Mouse (Mus musculus) embryonic fibroblast, embryonic 13.5 days (primary cell): ENCODE measurements around the gene Gemin7. TPM values are rescaled to one million over a fixed set of nuclear protein-coding genes. Genes with fewer than 3 reads are reported as not detected.

Source experiments
- H3K27ac ChIP-seq: 2 replicates; pipeline ENCODE4 v1.5.1; 2012; ENCODE audit warnings: low read length, control low read depth, inconsistent platforms; ENCODE audit not compliant: insufficient read depth
- H3K4me1 ChIP-seq: 2 replicates; pipeline ENCODE4 v1.6.1; 2011; ENCODE audit warnings: low read length; ENCODE audit not compliant: control insufficient read depth, insufficient read depth
- H3K4me3 ChIP-seq: 2 replicates; pipeline ENCODE4 v1.5.1; 2011; ENCODE audit warnings: mild to moderate bottlenecking, control low read depth, low read length; ENCODE audit not compliant: insufficient read depth
- CTCF ChIP-seq: IDR thresholded peaks from 2 replicates; pipeline ENCODE4 v1.5.1; 2011; ENCODE audit warnings: mild to moderate bottlenecking, control low read depth, low read length, moderate library complexity, borderline replicate concordance; ENCODE audit not compliant: insufficient read depth
- POLR2A ChIP-seq: IDR thresholded peaks from 2 replicates; pipeline ENCODE4 v1.6.1; 2011; ENCODE audit warnings: low read depth, mild to moderate bottlenecking, control low read depth, low read length, moderate library complexity
- polyA plus RNA-seq: library from polyadenylated mRNA; stranded (reverse); fragments of >200 nt; gene quantifications from 2 replicates; pipeline ENCODE4 v1.2.4, GENCODE M21; 2011; ENCODE audit warnings: low read depth; ENCODE audit not compliant: missing spikeins, insufficient read length

Gene Gemin7
- polyA plus RNA-seq, 1 experiment = 52.6 TPM

- TF ChIP-seq CTCF (no peak), POLR2A (no peak)
These were observed 45.2 kb downstream of the Gemin7 start for GRCm38 (mm10) chr7:19532240-19532639.

DNA sequence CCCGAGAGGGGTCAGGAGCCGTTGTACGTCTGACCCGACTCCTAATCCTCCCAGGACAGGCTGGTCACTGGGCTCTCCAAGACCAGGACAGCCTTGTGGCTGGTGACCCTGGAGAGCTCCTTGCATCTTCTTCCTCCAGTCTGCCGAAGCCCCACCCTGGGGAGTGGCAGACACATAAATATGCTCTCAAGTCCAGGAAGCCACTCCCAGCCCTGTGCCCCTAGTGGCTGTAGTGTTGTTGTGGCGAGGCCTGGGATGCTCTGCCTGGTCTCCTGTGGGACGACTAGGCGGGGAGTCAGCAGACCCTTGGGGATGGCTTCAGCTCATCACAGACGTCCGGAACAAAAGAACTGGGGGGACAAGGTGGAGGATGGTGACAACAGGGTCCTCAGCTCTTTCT, 46.3 kb downstream of the Gemin7 start:
- Histone ChIP-seq H3K4me3 (no peak overlapping the region), H3K4me1 (no peaks in the 10 kb centered on the region), H3K27ac (no peak overlapping the region)
- TF ChIP-seq CTCF (no peak), POLR2A (no peak)

More at GRCm38 (mm10) chr7:19532240-19532639, 45.2 kb downstream of the Gemin7 start:
- Histone ChIP-seq H3K27ac (no peak overlapping the region), H3K4me1 (no peaks in the 10 kb centered on the region), H3K4me3 (no peak overlapping the region)

- no peak overlapping the region for H3K4me3 ChIP-seq
- no peak for TF ChIP-seq CTCF
- no peak overlapping the region for H3K27ac ChIP-seq
- H3K4me1 ChIP-seq = no peaks in the 10 kb centered on the region
These were observed 52.3 kb downstream of the Gemin7 start for GRCm38 (mm10) chr7:19525105-19525481.

GRCm38 (mm10) chr7:19524420-19525104, 52.8 kb downstream of the Gemin7 start:
- Histone ChIP-seq H3K4me3 (no peak overlapping the region), H3K4me1 (no peaks in the 10 kb centered on the region), H3K27ac (no peak overlapping the region)
- TF ChIP-seq CTCF (no peak), POLR2A (no peak)

- H3K4me1 ChIP-seq = no peaks in the 10 kb centered on the region
- H3K4me3 ChIP-seq = no peak overlapping the region
- H3K27ac ChIP-seq = no peak overlapping the region
- TF ChIP-seq POLR2A (no peak), CTCF (peak; percentile 64; the same call in 1 of the 2 replicates)
These were observed 53.5 kb downstream of the Gemin7 start for GRCm38 (mm10) chr7:19523757-19524419.

DNA sequence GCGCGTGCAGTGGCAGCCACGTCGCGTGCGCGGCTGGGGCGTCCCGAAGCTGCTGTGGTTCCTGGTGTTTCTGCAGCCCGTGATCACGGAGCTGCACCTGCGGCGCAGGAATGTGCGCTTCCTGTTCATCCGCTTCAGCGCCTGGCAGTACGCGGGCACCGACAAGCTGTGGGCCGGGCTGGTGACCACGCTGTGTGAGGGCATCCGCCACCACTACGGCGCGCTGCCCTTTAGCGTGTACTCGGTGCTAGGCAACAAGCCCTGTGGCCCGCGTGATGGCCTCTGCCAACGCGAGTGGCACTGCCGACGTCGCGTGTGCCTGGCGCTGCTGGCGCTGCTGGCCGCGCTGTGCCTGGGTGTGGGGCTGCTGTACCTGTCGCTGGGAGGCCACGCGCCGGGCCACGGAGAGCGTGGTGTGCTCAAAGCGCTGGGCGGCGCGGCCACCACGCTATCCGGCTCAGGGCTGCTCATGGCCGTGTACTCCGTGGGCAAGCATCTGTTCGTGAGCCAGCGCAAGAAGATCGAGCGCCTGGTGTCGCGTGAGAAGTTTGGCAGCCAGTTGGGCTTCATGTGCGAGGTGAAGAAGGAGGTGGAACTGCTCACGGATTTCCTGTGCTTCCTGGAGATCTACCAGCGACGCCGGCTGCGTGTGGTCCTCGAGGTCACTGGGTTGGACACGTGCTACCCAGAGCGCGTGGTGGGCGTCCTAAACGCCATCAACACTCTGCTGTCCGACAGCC, 54.2 kb downstream of the Gemin7 start:
- no peak overlapping the region for H3K27ac ChIP-seq
- no peak overlapping the region for H3K4me3 ChIP-seq
- no peaks in the 10 kb centered on the region for H3K4me1 ChIP-seq
- no peak for TF ChIP-seq POLR2A
- TF ChIP-seq CTCF = no peak

GRCm38 (mm10) chr7:19520032-19520431, 57.4 kb downstream of the Gemin7 start:
- Histone ChIP-seq H3K27ac (no peak overlapping the region), H3K4me1 (no peaks in the 10 kb centered on the region), H3K4me3 (no peak overlapping the region)
- TF ChIP-seq CTCF = no peak

- TF ChIP-seq POLR2A (no peak), CTCF (peak; percentile 60; the same call in 1 of the 2 replicates)
- Histone ChIP-seq H3K4me1 (no peaks in the 10 kb centered on the region), H3K27ac (no peak within 1 kb of the TSS), H3K4me3 (no peak within 1 kb of the TSS)
These were observed 59.6 kb downstream of the Gemin7 start, which contains the start of gene Nkpd1 for GRCm38 (mm10) chr7:19517652-19518365. Nkpd1 (plus strand) TSS chr7:19517838.

Other genes starting within 250 kb of the Gemin7 start
- gene Ercc1, start 232.8 kb downstream of the Gemin7 start, polyA plus RNA-seq = 44.9 and 52.2 TPM in 2 replicates
- gene Cd3eap, start 218.1 kb downstream of the Gemin7 start, polyA plus RNA-seq = 13.3 and 13.4 TPM in 2 replicates
- 11.0 and 12.5 TPM in 2 replicates for gene Ppp1r13l, start 217.8 kb downstream of the Gemin7 start, polyA plus RNA-seq
- 14.3 and 22.7 TPM in 2 replicates for gene Ercc2, start 195.6 kb downstream of the Gemin7 start, polyA plus RNA-seq
- 5.3 and 6.3 TPM in 2 replicates for gene Klc3, start 173.5 kb downstream of the Gemin7 start, polyA plus RNA-seq
- not detected in 2 replicates for gene Ckm, start 172.8 kb downstream of the Gemin7 start, polyA plus RNA-seq
- 27.4 and 29.1 TPM in 2 replicates for gene Mark4, start 118.8 kb downstream of the Gemin7 start, polyA plus RNA-seq
- gene Exoc3l2, start 114.3 kb downstream of the Gemin7 start, polyA plus RNA-seq = not detected in 2 replicates
- gene Bloc1s3, start 69.2 kb downstream of the Gemin7 start, polyA plus RNA-seq = 5.9 and 6.1 TPM in 2 replicates
- 15.2 and 23.4 TPM in 2 replicates for gene Trappc6a, start 69.2 kb downstream of the Gemin7 start, polyA plus RNA-seq
- not detected in 2 replicates for gene Nkpd1, start 59.8 kb downstream of the Gemin7 start, polyA plus RNA-seq
- 25.3 and 27.7 TPM in 2 replicates for gene Ppp1r37, start 14.5 kb downstream of the Gemin7 start, polyA plus RNA-seq
- 1.5 and 1.8 TPM in 2 replicates for gene Zfp296, start 308 bp downstream of the Gemin7 start, polyA plus RNA-seq
- 32.4 and 38.1 TPM in 2 replicates for gene Clasrp, start 26.9 kb upstream of the Gemin7 start, polyA plus RNA-seq
- 15.4 and 17.9 TPM in 2 replicates for gene Relb, start 51.8 kb upstream of the Gemin7 start, polyA plus RNA-seq
- gene Clptm1, start 87.4 kb upstream of the Gemin7 start, polyA plus RNA-seq = 116 and 124 TPM in 2 replicates
- not detected in 2 replicates for gene Apoc2, start 100.3 kb upstream of the Gemin7 start, polyA plus RNA-seq
- not detected in 2 replicates for gene Gm44805, start 103.8 kb upstream of the Gemin7 start, polyA plus RNA-seq
- not detected in 2 replicates for gene Apoc4, start 103.9 kb upstream of the Gemin7 start, polyA plus RNA-seq
- not detected in 2 replicates for gene Apoc1, start 115.1 kb upstream of the Gemin7 start, polyA plus RNA-seq
- 8.5 and 34.9 TPM in 2 replicates for gene Apoe, start 121.6 kb upstream of the Gemin7 start, polyA plus RNA-seq
- gene Tomm40, start 137.8 kb upstream of the Gemin7 start, polyA plus RNA-seq = 38.1 and 51.3 TPM in 2 replicates
- 39.7 and 45.3 TPM in 2 replicates for gene Nectin2, start 172.9 kb upstream of the Gemin7 start, polyA plus RNA-seq
- gene Bcam, start 193.4 kb upstream of the Gemin7 start, polyA plus RNA-seq = 2.1 and 2.5 TPM in 2 replicates
- not detected in 2 replicates for gene Cblc, start 219.2 kb upstream of the Gemin7 start, polyA plus RNA-seq
- 24.1 and 37.9 TPM in 2 replicates for gene Bcl3, start 245.2 kb upstream of the Gemin7 start, polyA plus RNA-seq